Mouse (Mus musculus): ENCODE measurements around the gene Numb. TPM values are rescaled to one million over a fixed set of nuclear protein-coding genes. Genes with fewer than 3 reads are reported as not detected.

The Numb gene
- polyA plus RNA-seq, 1 experiment from 2014 or later, result 52.6 TPM

- Histone ChIP-seq H3K27ac (ENCODE audit: low read length) (no peak overlapping the region), H3K4me2 (replicated peaks; ENCODE audit: low read depth, low read length) (no peak overlapping the region), H3K36me3 (ENCODE audit: insufficient read depth, low read length) (peaks cover 10% of the 10 kb centered on the region), H3K4me1 (ENCODE audit: insufficient read depth, low read depth, low read length) (no peaks in the 10 kb centered on the region), H3K9me3 (ENCODE audit: low read length) (no peaks in the 10 kb centered on the region), H3K9ac (replicated peaks; ENCODE audit: low read depth) (no peak overlapping the region), H3K4me3 (ENCODE audit: low read depth, low read length) (no peak overlapping the region), H3K27me3 (replicated peaks; ENCODE audit: insufficient read depth, low read length) (no peaks in the 10 kb centered on the region)
- TF ChIP-seq EP300 (IDR thresholded peaks at IDR 0.05), result no peak
- TF ChIP-seq CTCF (IDR thresholded peaks at IDR 0.05), result no peak
- DNase-seq (ENCODE audit: low spot score), result no peak
- WGBS, result 59% methylated on average over 4 of the region's 4 CpGs
- ATAC-seq, result no peak
Observed at GRCm38 (mm10) chr12:83790749-83791148, 131.0 kb downstream of the Numb start.

- TF ChIP-seq EP300 (IDR thresholded peaks at IDR 0.05) (no peak), CTCF (IDR thresholded peaks at IDR 0.05) (no peak)
- H3K9me3 ChIP-seq (ENCODE audit: low read length), result no peaks in the 10 kb centered on the region
- H3K4me3 ChIP-seq (ENCODE audit: low read depth, low read length), result no peak overlapping the region
- no peak overlapping the region for H3K27ac ChIP-seq (ENCODE audit: low read length)
- H3K9ac ChIP-seq (replicated peaks; ENCODE audit: low read depth), result no peak overlapping the region
- no peaks in the 10 kb centered on the region for H3K4me1 ChIP-seq (ENCODE audit: insufficient read depth, low read depth, low read length)
- 35% methylated on average over 4 of the region's 4 CpGs for WGBS
- H3K36me3 ChIP-seq (ENCODE audit: insufficient read depth, low read length), result 0 out of 2 replicates have a peak, but pooled peaks cover 5% of the 10 kb centered on the region
- DNase-seq (ENCODE audit: low spot score), result no peak
- ATAC-seq, result no peak
- no peak overlapping the region for H3K4me2 ChIP-seq (replicated peaks; ENCODE audit: low read depth, low read length)
- no peaks in the 10 kb centered on the region for H3K27me3 ChIP-seq (replicated peaks; ENCODE audit: insufficient read depth, low read length)
Observed at GRCm38 (mm10) chr12:83789781-83790140, 132.0 kb downstream of the Numb start.

- Histone ChIP-seq H3K4me3 (ENCODE audit: low read depth, low read length) (no peak overlapping the region), H3K36me3 (ENCODE audit: insufficient read depth, low read length) (0 out of 2 replicates have a peak, but pooled peaks cover 3% of the 10 kb centered on the region), H3K27me3 (replicated peaks; ENCODE audit: insufficient read depth, low read length) (no peaks in the 10 kb centered on the region), H3K4me2 (replicated peaks; ENCODE audit: low read depth, low read length) (no peak overlapping the region), H3K9ac (replicated peaks; ENCODE audit: low read depth) (no peak overlapping the region), H3K4me1 (ENCODE audit: insufficient read depth, low read depth, low read length) (no peaks in the 10 kb centered on the region), H3K27ac (ENCODE audit: low read length) (no peak overlapping the region), H3K9me3 (ENCODE audit: low read length) (no peaks in the 10 kb centered on the region)
- DNase-seq (ENCODE audit: low spot score) (no peak), ATAC-seq (no peak)
- no peak for TF ChIP-seq EP300 (IDR thresholded peaks at IDR 0.05)
- no peak for TF ChIP-seq CTCF (IDR thresholded peaks at IDR 0.05)
- 87% methylated on average over 17 of the region's 17 CpGs for WGBS
Observed at GRCm38 (mm10) chr12:83789051-83789780, 132.5 kb downstream of the Numb start.

GRCm38 (mm10) chr12:83785305-83785704 is 136.4 kb downstream of the Numb start:
- Histone ChIP-seq H3K27me3 (replicated peaks; ENCODE audit: insufficient read depth, low read length) (no peaks in the 10 kb centered on the region), H3K4me1 (ENCODE audit: insufficient read depth, low read depth, low read length) (no peaks in the 10 kb centered on the region), H3K9me3 (ENCODE audit: low read length) (no peaks in the 10 kb centered on the region), H3K9ac (replicated peaks; ENCODE audit: low read depth) (no peak overlapping the region), H3K4me2 (replicated peaks; ENCODE audit: low read depth, low read length) (no peak overlapping the region), H3K36me3 (ENCODE audit: insufficient read depth, low read length) (no peaks in the 10 kb centered on the region), H3K27ac (ENCODE audit: low read length) (no peak overlapping the region), H3K4me3 (ENCODE audit: low read depth, low read length) (no peak overlapping the region)
- 58% methylated on average over 4 of the region's 4 CpGs for WGBS
- TF ChIP-seq EP300 (IDR thresholded peaks at IDR 0.05) (no peak), CTCF (IDR thresholded peaks at IDR 0.05) (no peak)
- ATAC-seq (no peak), DNase-seq (ENCODE audit: low spot score) (no peak)

GRCm38 (mm10) chr12:83782669-83783068 is 139.1 kb downstream of the Numb start:
- TF ChIP-seq CTCF (IDR thresholded peaks at IDR 0.05) (no peak), EP300 (IDR thresholded peaks at IDR 0.05) (no peak)
- no peaks in the 10 kb centered on the region for H3K4me1 ChIP-seq (ENCODE audit: insufficient read depth, low read depth, low read length)
- no peak overlapping the region for H3K4me3 ChIP-seq (ENCODE audit: low read depth, low read length)
- H3K9ac ChIP-seq (replicated peaks; ENCODE audit: low read depth), result no peak overlapping the region
- no peak overlapping the region for H3K4me2 ChIP-seq (replicated peaks; ENCODE audit: low read depth, low read length)
- H3K36me3 ChIP-seq (ENCODE audit: insufficient read depth, low read length), result no peaks in the 10 kb centered on the region
- no peaks in the 10 kb centered on the region for H3K27me3 ChIP-seq (replicated peaks; ENCODE audit: insufficient read depth, low read length)
- DNase-seq (ENCODE audit: low spot score), result no peak
- ATAC-seq, result no peak
- 83% methylated on average over 10 of the region's 10 CpGs for whole genome bisulfite sequencing
- no peak overlapping the region for H3K27ac ChIP-seq (ENCODE audit: low read length)
- no peaks in the 10 kb centered on the region for H3K9me3 ChIP-seq (ENCODE audit: low read length)

- H3K27ac ChIP-seq (ENCODE audit: low read length), result no peak overlapping the region
- no peak overlapping the region for H3K9ac ChIP-seq (replicated peaks; ENCODE audit: low read depth)
- DNase-seq (ENCODE audit: low spot score) (no peak), ATAC-seq (0 out of 2 replicates have a peak, but pooled peaks have one; percentile 16)
- H3K4me3 ChIP-seq (ENCODE audit: low read depth, low read length), result no peak overlapping the region
- WGBS, result 66% methylated on average over 23 of the region's 23 CpGs
- H3K27me3 ChIP-seq (replicated peaks; ENCODE audit: insufficient read depth, low read length), result no peaks in the 10 kb centered on the region
- no peaks in the 10 kb centered on the region for H3K36me3 ChIP-seq (ENCODE audit: insufficient read depth, low read length)
- no peak overlapping the region for H3K4me2 ChIP-seq (replicated peaks; ENCODE audit: low read depth, low read length)
- H3K4me1 ChIP-seq (ENCODE audit: insufficient read depth, low read depth, low read length), result no peaks in the 10 kb centered on the region
- H3K9me3 ChIP-seq (ENCODE audit: low read length), result no peaks in the 10 kb centered on the region
- TF ChIP-seq EP300 (IDR thresholded peaks at IDR 0.05) (no peak), CTCF (IDR thresholded peaks at IDR 0.05) (no peak)
Observed at GRCm38 (mm10) chr12:83781640-83782278, 140.0 kb downstream of the Numb start.

Measured in lung, postnatal 0 days (tissue).